Mouse (Mus musculus) heart, embryonic 13.5 days (tissue): ENCODE results near the gene Cacna1d. TPM values are rescaled to one million over a fixed set of nuclear protein-coding genes. Genes with fewer than 3 reads are reported as not detected.

Experiments
- ATAC-seq: fragments of 200-750 bp; cut with Nextera tagmentation; 2 replicates; pipeline ENCODE4 v1.8.0; 2017; ENCODE audit warnings: moderate TSS enrichment; ENCODE audit not compliant: insufficient number of reproducible peaks, low FRiP score, low TSS enrichment; ENCODE audit errors: extremely low read depth
- H3K27ac ChIP-seq: fragments of 300-500 bp; sonication (generic); replicated peaks from 2 replicates; pipeline ENCODE4 v1.5.1; 2015; ENCODE audit warnings: moderate library complexity, mild to moderate bottlenecking, inconsistent platforms
- H3K27me3 ChIP-seq: fragments of 300-500 bp; sonication (generic); replicated peaks from 2 replicates; pipeline ENCODE4 v1.6.1; 2015; ENCODE audit warnings: mild to moderate bottlenecking, inconsistent platforms
- H3K36me3 ChIP-seq: fragments of 300-500 bp; sonication (generic); 2 replicates; pipeline ENCODE4 v1.6.1; 2015; ENCODE audit warnings: mild to moderate bottlenecking, inconsistent platforms
- H3K4me1 ChIP-seq: fragments of 300-500 bp; sonication (generic); 2 replicates; pipeline ENCODE4 v1.6.1; 2015; ENCODE audit warnings: inconsistent platforms
- H3K4me2 ChIP-seq: fragments of 300-500 bp; sonication (generic); 2 replicates; pipeline ENCODE4 v1.6.1; 2015; ENCODE audit warnings: inconsistent platforms, mild to moderate bottlenecking, moderate library complexity
- H3K4me3 ChIP-seq: fragments of 300-500 bp; sonication (generic); 2 replicates; pipeline ENCODE4 v1.5.1; 2015; ENCODE audit warnings: moderate library complexity, mild to moderate bottlenecking, inconsistent platforms
- H3K9ac ChIP-seq: fragments of 300-500 bp; sonication (generic); 2 replicates; pipeline ENCODE4 v1.6.1; 2015; ENCODE audit warnings: inconsistent platforms, mild to moderate bottlenecking, moderate library complexity
- H3K9me3 ChIP-seq: fragments of 300-500 bp; sonication (generic); 2 replicates; pipeline ENCODE4 v1.6.1; 2016; ENCODE audit warnings: inconsistent platforms
- WGBS: fragments of 180-500 bp; shearing (Covaris S2); methylation state at CpG from one replicate; pipeline ENCODE4 v1.1.7; 2015; ENCODE audit warnings: mixed read lengths; 5-methylcytosine and 5-hydroxymethylcytosine counted together
- polyA plus RNA-seq: library from polyadenylated mRNA; unstranded; fragments of >200 nt; fragmentation: Nextera tagmentation; extraction: Ambion mirVana; gene quantifications from 2 replicates; pipeline ENCODE4 v1.2.1, GENCODE M21; 2015

The Cacna1d gene
- polyA plus RNA-seq, 1 experiment from 2014 or later = 8.0 TPM

DNA sequence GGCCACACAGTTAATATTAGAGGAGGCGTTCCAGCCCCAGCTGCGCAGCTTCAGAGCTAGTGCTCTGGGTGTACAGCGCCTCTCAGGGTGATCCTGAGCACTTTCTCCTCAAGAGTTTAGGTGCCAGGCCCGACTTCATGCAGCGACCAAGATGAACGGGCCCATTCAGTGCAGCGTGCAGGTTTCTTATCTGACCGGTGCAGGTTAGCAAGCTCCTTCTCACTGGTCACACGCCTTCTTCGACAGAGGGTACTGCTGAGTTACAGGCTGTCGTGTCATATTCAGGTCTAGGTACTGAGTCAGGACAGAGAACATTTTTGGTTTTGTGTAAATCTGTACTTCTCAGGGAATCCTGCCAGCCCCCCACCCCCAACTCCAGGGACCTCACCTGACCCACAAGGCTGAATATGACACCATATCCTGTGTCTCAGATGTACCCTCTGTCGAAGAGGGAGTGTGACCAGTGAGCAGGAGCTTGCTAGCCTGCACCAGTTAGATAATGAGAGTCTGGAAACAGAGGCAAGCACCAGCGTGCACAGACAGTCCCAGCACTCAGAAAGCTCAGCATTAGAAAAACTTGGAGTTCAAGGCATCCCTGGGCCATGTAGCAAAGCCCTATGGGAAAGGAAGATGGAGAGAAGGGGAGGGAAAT, 249.0 kb downstream of the Cacna1d start:
- 77% methylated on average over 13 of the region's 13 CpGs for WGBS
- Histone ChIP-seq H3K4me1 (peaks cover 3% of the 10 kb centered on the region; the same call in 1 of the 2 replicates), H3K36me3 (no peaks in the 10 kb centered on the region), H3K4me2 (no peak overlapping the region), H3K4me3 (no peak overlapping the region), H3K27me3 (no peaks in the 10 kb centered on the region), H3K9me3 (no peaks in the 10 kb centered on the region), H3K9ac (no peak overlapping the region), H3K27ac (no peak overlapping the region)
- ATAC-seq = no peak

DNA sequence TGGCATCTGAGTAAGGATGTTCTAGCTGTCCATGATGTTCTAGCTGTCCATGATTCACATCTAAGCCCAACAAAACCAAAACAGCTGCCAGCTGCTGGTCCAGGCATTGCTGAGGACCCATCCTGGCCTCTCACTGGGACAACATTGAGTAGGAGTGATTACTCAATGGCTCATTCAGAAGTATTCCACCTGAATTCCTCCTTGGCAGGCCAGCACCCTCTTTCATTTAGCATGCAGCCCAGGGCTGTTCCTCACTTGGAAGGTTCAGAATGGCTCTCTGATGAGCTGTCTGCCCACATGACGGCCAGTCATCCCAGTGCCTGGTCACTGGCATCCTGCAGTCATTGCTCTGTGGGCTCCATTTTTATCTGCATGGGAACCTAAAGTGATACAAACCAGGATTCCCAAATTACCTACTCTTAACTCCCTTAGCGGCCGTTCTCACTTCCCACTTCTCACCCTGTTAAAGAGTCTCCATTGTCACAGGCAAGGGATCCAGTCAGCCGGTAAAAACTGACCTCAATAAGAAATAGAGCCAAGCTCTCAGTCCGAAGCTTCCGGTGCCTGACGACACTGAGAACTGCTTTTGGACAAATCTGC, 250.2 kb downstream of the Cacna1d start:
- no peaks in the 10 kb centered on the region for H3K27me3 ChIP-seq
- no peaks in the 10 kb centered on the region for H3K9me3 ChIP-seq
- no peak overlapping the region for H3K27ac ChIP-seq
- H3K4me1 ChIP-seq = peaks cover 3% of the 10 kb centered on the region; the same call in 1 of the 2 replicates
- H3K9ac ChIP-seq = no peak overlapping the region
- H3K4me3 ChIP-seq = no peak overlapping the region
- no peak for ATAC-seq
- no peak overlapping the region for H3K4me2 ChIP-seq
- WGBS = 71% methylated on average over 7 of the region's 7 CpGs
- H3K36me3 ChIP-seq = no peaks in the 10 kb centered on the region

DNA sequence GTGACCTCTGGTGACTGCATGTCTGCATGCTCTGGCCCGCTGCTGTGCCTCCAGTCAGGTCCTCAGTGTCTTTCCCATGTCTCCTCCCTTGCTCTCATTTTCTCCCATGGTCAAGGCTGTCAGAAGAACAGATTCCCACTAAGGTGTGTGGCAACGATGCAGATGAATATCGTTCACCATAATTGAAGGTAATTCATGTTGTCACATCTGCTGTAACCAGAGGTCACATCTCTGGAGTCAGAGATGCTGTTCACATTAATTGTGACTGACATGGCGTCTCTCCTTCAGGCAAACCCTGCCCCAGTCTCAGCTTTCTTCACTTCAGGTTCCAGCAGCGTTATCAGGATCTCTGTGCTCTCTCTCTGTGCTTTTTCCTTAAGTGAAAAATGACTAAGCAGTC, 252.4 kb downstream of the Cacna1d start:
- WGBS = 81% methylated on average over 5 of the region's 5 CpGs
- no peak overlapping the region for H3K9ac ChIP-seq
- no peaks in the 10 kb centered on the region for H3K9me3 ChIP-seq
- no peaks in the 10 kb centered on the region for H3K27me3 ChIP-seq
- no peak overlapping the region for H3K4me3 ChIP-seq
- peaks cover 3% of the 10 kb centered on the region; the same call in 1 of the 2 replicates for H3K4me1 ChIP-seq
- H3K4me2 ChIP-seq = no peak overlapping the region
- no peak overlapping the region for H3K27ac ChIP-seq
- no peaks in the 10 kb centered on the region for H3K36me3 ChIP-seq
- no peak for ATAC-seq

DNA sequence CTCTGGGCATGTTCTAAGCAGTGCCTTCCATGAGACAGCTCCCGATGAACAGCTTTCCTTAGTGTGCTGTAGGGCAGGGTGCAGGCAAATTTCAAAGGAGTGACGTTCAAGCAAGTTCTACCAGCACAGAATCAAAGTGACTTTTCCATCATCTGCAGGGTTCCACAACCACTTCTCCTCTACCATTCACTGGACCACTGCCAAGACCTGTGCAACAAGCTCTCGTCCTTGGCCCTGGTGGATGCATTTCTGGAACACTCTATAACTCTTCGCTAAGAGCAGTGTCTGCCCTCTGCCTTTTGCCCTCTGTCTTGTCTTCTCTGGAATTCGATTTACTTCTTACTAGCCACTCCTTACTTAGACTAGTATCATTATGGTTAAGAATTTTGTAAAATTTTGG, 266.1 kb downstream of the Cacna1d start:
- 0 out of 2 replicates have a peak, but pooled peaks cover 2% of the 10 kb centered on the region for H3K36me3 ChIP-seq
- peaks cover 4% of the 10 kb centered on the region for H3K4me1 ChIP-seq
- no peak overlapping the region for H3K9ac ChIP-seq
- H3K4me2 ChIP-seq = no peak overlapping the region
- H3K9me3 ChIP-seq = no peaks in the 10 kb centered on the region
- no peak overlapping the region for H3K4me3 ChIP-seq
- no peak overlapping the region for H3K27ac ChIP-seq
- H3K27me3 ChIP-seq = no peaks in the 10 kb centered on the region
- 67% methylated on average over 5 of the region's 5 CpGs for WGBS
- ATAC-seq = no peak

DNA sequence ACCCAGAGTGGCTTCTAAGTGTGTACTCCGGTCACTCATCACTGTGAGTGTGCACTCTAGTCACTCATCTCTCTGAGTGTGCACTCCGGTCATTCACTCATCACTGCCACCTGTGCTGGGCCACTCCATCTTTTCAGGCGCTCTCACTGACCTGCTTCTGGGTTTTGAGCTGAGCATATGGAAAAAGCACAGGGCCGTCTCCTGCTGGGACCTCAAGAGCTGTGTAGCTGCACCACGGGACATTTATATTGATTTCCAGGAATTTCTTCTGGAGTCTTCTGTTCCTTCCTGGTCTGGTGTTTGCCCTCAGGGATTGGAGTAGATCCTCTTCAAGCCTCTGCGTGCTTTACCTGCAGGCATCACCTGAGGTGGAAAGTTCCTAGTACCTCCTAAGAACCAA, 269.2 kb downstream of the Cacna1d start:
- H3K9me3 ChIP-seq = no peaks in the 10 kb centered on the region
- H3K4me3 ChIP-seq = no peak overlapping the region
- 87% methylated on average over 6 of the region's 6 CpGs for WGBS
- H3K27me3 ChIP-seq = no peaks in the 10 kb centered on the region
- ATAC-seq = no peak
- peaks cover 19% of the 10 kb centered on the region for H3K4me1 ChIP-seq
- 0 out of 2 replicates have a peak, but pooled peaks cover 2% of the 10 kb centered on the region for H3K36me3 ChIP-seq
- H3K4me2 ChIP-seq = no peak overlapping the region
- no peak overlapping the region for H3K9ac ChIP-seq
- H3K27ac ChIP-seq = no peak overlapping the region

DNA sequence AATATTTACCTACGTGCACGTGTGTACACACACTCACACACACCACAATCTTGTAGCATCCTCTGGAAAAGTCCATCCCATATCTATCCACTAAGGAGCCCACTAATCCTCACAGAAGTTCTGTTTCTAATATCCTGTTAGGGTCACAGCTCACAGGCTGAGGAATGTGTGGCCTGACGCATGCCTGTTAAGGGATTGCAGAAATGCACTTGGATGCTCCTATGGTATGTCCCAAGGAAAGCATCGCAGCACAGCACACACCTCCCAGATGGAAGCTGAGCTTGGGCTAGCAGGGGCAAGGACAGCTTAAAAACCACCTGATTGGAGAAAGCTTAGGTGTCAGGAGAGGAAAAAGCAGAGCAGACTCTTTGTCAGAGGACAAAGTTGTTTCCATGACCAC, 271.4 kb downstream of the Cacna1d start:
- 0 out of 2 replicates have a peak, but pooled peaks cover 2% of the 10 kb centered on the region for H3K36me3 ChIP-seq
- ATAC-seq = no peak
- no peak overlapping the region for H3K9ac ChIP-seq
- no peak overlapping the region for H3K4me2 ChIP-seq
- no peaks in the 10 kb centered on the region for H3K9me3 ChIP-seq
- no peak overlapping the region for H3K27ac ChIP-seq
- no peaks in the 10 kb centered on the region for H3K27me3 ChIP-seq
- no peak overlapping the region for H3K4me3 ChIP-seq
- 54% methylated on average over 4 of the region's 4 CpGs for WGBS
- peaks cover 19% of the 10 kb centered on the region for H3K4me1 ChIP-seq

DNA sequence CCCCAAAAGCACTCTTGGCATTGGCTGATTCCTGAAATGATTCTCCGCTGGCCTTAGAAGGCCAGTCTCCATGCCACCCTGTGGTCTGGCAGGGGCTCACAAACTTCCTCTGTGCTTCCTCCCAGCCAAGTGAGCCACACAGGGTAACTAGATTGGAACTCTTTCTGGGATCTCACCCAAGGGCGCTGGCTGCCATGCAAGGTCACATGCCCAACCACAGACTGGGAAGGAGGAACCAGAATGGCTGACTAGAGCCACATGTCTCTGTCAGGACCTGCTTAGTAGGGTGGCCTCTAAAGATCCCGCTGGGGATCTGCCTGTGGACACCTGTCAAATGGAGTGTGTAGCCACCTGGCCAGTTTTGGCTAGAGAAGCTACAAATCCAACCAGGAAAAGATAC, 273.1 kb downstream of the Cacna1d start:
- no peak for ATAC-seq
- 77% methylated on average over 3 of the region's 3 CpGs for WGBS
- peaks cover 19% of the 10 kb centered on the region for H3K4me1 ChIP-seq

DNA sequence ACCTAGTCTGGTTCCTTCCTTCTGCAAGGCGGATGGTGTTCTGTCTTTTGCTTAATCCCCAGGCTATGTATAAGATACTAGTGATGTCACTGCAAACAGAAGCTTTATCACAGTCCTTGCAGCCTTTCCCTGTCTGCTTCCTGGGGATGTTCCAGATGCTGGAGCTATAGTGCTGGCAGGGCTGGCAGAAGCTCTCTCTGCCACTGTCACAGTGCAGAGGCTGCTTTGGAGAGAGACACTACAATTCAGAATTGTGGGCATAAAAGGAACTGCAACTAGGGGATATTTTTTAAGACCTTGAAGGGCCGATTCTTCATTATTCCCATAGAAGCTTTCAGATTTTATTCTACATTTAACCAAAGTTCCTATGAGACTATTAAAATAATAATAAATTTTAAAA, 274.1 kb downstream of the Cacna1d start:
- no peak for ATAC-seq
- H3K4me2 ChIP-seq = no peak overlapping the region
- peaks cover 19% of the 10 kb centered on the region for H3K4me1 ChIP-seq
- no peak overlapping the region for H3K9ac ChIP-seq
- WGBS = 81% methylated on average over 2 of the region's 2 CpGs
- H3K27me3 ChIP-seq = no peaks in the 10 kb centered on the region
- 0 out of 2 replicates have a peak, but pooled peaks cover 2% of the 10 kb centered on the region for H3K36me3 ChIP-seq
- H3K9me3 ChIP-seq = no peaks in the 10 kb centered on the region
- no peak overlapping the region for H3K4me3 ChIP-seq
- no peak overlapping the region for H3K27ac ChIP-seq

More for the DNA sequence above, 273.1 kb downstream of the Cacna1d start:
- H3K36me3 ChIP-seq = 0 out of 2 replicates have a peak, but pooled peaks cover 2% of the 10 kb centered on the region
- no peak overlapping the region for H3K4me2 ChIP-seq
- no peak overlapping the region for H3K4me3 ChIP-seq
- no peak overlapping the region for H3K27ac ChIP-seq
- H3K9ac ChIP-seq = no peak overlapping the region
- H3K9me3 ChIP-seq = no peaks in the 10 kb centered on the region
- H3K27me3 ChIP-seq = no peaks in the 10 kb centered on the region

DNA sequence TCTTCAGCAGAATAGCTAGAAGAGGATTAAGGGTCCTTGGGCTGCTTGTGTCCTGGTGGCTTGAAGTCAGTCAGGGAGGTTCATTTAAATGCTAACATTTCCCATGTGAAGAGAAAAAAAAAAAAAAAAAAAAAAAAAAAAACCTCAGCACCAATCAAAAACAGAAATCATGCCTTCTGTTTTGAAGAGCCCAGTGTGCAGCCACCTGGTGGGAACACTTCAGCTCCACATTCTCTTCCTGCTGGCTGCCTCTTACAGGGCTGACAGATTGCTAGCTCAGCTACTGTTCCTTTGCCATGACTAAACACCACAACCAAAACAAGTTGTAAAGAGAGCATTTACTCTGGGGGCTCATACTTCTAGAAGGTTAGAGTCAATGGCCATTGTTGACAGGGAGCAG, 283.1 kb downstream of the Cacna1d start:
- no peak overlapping the region for H3K4me2 ChIP-seq
- H3K36me3 ChIP-seq = no peaks in the 10 kb centered on the region
- no peak overlapping the region for H3K9ac ChIP-seq
- H3K27me3 ChIP-seq = no peaks in the 10 kb centered on the region
- no peak overlapping the region for H3K27ac ChIP-seq
- ATAC-seq = no peak
- H3K9me3 ChIP-seq = no peaks in the 10 kb centered on the region
- H3K4me3 ChIP-seq = no peak overlapping the region
- H3K4me1 ChIP-seq = peaks cover 17% of the 10 kb centered on the region

DNA sequence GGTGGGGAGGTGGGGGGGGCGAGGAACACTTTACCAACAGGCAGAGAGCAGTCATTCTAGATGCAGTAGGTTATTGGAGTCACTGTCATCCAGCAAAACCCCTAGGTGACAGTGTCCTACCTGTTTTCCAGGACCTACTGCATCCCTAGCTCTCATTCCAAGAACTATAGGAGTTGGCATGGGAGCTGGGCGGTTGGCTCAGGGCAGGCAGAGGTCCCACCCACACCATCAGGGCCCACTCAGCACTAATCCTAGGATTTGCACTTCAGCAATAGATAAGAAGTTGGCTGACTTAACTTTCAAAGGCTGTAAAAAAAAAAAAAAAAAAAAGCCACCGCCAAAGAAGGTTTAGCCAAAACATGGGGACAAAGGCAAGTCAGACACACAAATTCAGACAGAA, 285.4 kb downstream of the Cacna1d start:
- Histone ChIP-seq H3K9me3 (no peaks in the 10 kb centered on the region), H3K4me3 (no peak overlapping the region), H3K36me3 (no peaks in the 10 kb centered on the region), H3K27me3 (no peaks in the 10 kb centered on the region), H3K27ac (no peak overlapping the region), H3K9ac (no peak overlapping the region), H3K4me1 (peaks cover 17% of the 10 kb centered on the region), H3K4me2 (no peak overlapping the region)
- WGBS = 25% methylated on average over 3 of the region's 3 CpGs
- ATAC-seq = no peak

DNA sequence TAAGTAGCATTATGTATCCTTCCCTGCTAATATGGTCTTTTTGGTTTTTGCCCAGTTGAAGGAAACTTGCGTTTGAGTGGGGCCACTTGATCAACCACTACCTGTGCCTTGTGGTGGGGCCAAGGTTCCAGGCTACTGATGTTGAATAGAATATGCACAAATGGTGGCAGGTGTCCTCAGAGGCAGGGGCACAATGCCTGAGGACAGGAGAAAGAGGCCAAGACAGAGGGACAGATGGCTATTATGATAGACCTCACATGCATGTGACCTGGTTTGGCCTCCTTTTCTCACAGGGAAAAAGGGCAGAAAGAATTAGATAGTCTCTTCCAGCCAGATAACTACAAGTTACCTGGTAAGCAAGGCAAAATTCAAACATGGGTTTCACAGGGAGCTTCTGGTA, 286.7 kb downstream of the Cacna1d start:
- no peak overlapping the region for H3K27ac ChIP-seq
- H3K9ac ChIP-seq = no peak overlapping the region
- no peak overlapping the region for H3K4me2 ChIP-seq
- ATAC-seq = no peak
- 98% methylated on average over 1 of the region's 1 CpGs for WGBS
- no peaks in the 10 kb centered on the region for H3K9me3 ChIP-seq
- H3K4me1 ChIP-seq = peaks cover 17% of the 10 kb centered on the region
- H3K36me3 ChIP-seq = no peaks in the 10 kb centered on the region
- H3K27me3 ChIP-seq = no peaks in the 10 kb centered on the region
- H3K4me3 ChIP-seq = no peak overlapping the region

DNA sequence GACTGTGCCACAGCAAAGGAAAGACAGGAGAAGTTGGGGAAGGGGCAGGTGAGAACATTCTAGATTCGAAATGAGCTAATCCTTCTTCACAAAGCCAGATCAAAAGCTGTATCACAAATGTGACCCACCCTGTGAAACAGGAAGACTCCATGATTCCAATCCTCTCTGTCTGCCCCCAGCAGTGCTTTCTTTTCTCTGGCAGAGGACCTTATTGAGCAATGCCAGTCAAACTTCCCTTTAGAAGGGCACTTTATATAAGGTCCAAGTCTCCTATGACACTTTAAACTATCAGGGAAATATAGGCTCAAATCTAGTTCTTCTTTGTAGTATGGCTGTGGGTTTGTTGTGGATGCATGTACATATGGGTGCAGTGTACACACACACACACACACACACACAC, 290.9 kb downstream of the Cacna1d start:
- no peak for ATAC-seq
- Histone ChIP-seq H3K4me2 (no peak overlapping the region), H3K27ac (no peak overlapping the region), H3K4me3 (no peak overlapping the region), H3K36me3 (no peaks in the 10 kb centered on the region), H3K9ac (no peak overlapping the region), H3K27me3 (no peaks in the 10 kb centered on the region), H3K9me3 (no peaks in the 10 kb centered on the region), H3K4me1 (peaks cover 20% of the 10 kb centered on the region)
- 74% methylated on average over 1 of the region's 1 CpGs for WGBS
